Mouse (Mus musculus) right cerebral cortex, postnatal 36 days (tissue): ENCODE measurements at regions not wholly inside any gene's neighbourhood (a gene's known extent, or its start where the extent isn't known, plus 50 kb on each side); places are given as distances from the start of the nearest gene placed in this dataset.
A peak's percentile ranks its signal among the peaks of the same experiment; 100 is the strongest.

Source experiments
- DNase-seq, 2 experiments: peaks; one replicate each; pipeline ENCODE4 v3.0.0; 2022; ENCODE audit warnings: low spot score in 2 of 2, mixed read lengths in 1 of 2

DNA sequence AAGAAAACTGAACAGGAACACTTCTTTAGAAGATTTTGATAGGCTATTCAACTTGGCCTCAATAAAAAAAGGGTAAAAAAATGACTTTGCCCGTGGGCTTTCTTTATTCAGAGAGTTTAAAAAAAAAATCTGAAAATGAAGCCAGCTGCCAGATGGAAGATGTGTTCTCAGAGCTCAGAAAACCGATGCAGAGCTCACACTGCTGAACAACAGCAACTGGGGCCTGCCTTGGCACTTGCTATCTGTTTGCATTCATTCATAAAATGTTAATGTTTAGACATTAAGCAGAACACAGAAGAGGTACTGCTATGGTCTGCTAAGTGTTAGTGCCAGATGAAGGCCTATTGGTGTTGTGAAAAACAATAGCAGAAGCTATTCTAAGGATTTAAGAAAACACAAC, 173.8 kb upstream of the Smc2 start:
- no peak for DNase-seq

DNA sequence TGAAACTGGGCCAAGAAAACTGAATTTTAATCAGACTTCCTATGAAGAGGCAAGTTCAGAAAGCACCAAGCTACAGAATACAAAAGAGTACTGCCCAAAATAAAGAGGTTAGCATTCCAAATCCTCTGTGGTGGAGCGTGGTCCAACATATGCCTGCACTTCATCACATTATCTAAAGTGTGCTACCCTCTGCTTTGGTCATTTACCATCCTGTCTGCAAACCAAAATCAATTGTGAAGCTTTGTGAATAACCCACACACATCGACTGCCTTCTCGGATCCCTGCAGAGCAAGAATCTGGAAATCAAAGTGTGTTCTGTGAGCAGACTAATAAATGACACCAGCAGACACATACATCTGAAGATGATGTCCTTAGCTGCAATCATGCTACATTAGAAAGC, 156.6 kb upstream of the Smc2 start:
- no peak for DNase-seq

DNA sequence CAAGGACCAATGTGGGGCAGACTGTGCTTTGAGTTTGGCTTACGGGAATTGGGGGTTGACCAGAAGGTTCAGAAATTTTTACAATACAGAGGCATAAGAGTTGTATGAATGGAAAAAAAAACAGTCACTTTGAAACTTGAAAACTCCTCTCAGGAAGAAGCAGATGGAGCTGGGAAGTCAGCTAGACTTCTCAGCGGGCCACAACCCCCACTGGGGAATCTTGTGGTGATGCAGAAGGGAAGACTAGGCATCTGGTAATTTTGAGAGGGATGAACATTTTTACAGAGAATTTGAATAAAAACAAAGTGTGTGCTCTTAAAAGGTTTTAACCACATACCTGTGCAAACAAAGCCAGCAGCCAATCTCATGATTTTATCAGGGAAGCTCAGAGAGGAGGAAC, 154.1 kb upstream of the Smc2 start:
- DNase-seq, result peak in 1 of 2 experiments; percentile 2

DNA sequence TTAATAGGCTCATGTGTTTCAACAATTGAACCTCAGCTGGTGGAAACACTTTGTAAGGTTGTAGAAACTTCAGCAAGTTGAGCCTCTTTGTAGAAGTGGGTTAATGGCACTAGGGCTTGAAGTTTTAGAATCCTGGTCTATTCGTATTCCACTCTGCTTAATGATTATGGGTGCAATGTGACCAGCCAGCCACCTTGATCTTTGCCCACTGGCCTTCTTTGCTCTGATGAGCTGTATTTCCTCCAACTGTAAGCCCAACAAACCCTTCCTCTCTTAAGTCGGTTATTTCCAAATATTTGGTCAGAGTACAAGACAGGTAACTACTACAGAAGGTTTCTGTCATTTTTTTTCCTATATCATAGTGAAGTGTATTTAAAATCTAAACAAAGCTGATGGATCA, 145.4 kb upstream of the Smc2 start:
- DNase-seq, result no peak

DNA sequence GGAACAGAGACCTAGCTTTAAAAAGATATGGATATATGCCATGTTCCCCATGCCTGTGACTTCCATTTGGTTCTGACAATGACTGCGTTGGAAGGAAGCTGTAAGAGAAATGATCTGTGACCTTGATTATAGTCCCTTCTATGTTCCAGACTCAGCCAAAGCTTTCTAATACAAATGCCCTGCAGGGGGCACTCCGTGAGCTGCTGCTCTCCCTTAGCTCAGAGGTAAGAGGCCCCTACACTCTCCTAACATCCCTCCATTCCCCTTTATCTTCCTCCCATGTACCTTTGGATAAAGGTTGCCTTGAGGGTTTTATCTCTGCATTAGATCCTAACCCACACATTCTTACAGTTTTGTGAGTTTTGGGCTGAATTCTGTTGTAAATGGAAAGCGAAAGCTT, 139.8 kb upstream of the Smc2 start:
- no peak for DNase-seq

DNA sequence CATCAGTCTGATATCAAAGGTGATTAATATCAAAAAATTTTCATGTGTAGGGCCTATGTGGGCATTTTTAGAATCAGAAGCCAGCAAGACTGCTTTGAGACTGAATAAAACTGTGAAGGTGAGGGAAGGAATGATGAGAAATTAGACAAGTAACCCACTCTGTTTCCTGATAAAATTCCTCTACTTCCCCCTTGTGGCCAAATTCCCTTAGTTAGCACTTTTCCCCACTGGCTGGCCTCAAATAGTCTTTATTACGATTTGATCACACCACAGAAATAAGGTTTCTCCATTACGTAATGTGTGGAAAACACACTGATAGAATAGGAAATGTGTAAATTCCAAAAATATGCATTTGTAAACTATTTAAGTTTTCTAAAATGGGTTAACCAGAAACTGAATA, 137.4 kb upstream of the Smc2 start:
- no peak for DNase-seq

DNA sequence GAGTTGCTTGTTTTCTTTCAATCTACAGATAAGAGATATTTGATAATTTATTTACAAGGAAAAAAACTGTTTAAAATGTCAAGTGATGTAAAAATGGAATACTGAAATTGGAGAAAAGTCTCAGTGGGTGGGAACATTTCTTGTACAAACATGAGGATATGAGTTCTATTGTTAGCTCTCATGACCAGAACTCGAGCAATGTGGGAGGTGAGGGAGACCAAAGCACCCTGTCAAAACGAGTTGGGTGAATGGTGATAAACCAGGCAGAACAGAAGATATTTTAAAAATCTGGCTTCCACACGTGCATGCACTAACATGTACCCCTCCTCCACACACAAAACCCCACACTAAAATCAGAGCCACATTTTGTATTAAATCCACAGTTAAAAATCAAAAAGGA, 114.7 kb upstream of the Smc2 start:
- DNase-seq, result no peak

DNA sequence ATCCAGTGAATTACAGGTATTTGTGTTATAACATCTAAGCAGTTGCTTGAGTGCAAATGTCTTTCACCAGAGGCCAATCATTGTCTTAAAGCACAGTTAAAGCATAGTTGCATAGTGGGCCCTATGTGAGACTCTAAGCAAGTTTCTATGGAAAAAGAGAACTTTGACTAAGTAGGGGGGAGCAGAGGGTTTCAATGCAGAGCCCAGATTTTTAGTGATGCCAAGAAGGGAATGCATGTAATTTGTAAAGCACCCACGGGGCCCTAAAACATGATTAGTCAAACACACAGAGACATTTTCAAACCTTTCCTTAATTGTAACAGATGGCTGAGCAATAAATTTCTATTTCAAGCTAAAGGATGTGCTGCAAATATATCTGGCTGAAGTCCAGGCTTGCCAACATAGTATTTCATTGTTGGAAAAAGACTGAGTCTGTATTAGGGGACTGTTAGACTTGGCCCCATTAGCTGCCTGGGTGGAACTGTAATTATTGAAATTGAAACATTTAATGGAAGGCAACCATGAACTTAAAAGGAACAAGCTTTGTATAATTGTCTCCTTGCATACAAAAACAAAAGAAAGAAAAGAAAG, 107.6 kb upstream of the Smc2 start:
- no peak for DNase-seq

DNA sequence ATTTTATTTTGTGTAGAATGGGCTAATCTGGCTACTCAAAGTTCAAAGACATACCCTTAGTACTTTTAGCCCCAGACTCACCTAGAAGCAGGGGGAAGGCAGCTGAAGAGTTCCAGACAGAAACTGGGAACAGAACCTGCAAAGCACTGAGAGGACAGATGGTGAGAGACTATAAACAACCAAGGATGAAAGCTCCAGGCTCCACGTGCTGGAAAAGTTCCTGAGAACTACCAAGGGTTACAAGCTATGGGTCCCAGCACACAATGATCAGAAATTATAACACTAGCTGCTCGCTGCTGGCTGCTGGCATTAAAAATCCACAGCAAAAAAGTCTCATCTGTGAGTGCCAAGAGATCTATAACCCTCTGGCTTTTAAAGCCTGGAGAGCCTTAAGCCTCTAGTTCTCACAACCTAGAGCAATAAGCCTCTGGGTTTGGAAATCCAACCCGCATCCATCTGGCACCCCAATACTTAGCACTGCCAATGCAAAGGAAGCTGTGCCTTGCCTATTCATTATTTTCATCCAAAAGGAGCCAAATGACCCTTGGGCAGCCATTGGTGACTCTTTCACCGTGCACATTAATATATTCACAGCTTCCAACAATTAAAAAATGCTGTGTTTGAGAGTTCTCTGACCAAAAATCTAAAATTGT, 102.6 kb upstream of the Smc2 start:
- no peak for DNase-seq

DNA sequence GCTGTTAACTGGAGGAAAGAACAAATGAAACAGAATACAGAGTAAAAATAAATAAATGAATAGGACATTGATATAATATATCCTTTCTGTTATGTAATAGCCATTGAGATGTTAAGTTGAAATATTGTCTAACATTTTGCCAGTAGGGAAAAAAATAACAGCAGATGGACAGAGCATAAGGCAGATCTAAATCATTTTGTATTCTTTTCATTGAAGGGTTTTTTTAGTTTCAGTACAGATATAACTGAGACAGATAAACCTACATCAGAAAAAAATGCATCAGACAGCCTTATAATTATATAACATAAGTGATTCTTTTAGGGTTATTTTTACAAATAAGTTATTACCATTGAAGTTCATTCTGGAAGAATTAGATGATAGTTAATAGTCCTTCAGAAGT, 97.8 kb upstream of the Smc2 start:
- DNase-seq, result no peak

DNA sequence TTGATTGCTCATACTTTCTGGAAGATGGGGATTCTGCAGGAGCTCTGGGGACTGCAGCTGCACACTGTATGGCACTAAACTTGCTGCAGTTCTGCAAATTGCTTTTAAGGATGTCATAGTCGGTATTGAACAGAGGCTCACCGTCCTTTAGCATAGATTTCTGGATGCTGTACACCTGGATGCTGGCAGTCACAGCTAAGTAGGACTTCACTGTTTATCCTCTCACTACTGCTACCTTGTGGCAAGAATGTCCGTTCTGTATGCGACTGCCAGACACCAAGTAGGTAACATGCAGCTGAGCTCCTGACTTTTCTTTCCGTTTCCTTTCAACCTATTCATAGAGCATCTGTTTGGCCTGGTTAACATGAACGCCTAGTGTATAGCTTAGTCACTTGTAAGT, 77.3 kb upstream of the Smc2 start:
- no peak for DNase-seq

DNA sequence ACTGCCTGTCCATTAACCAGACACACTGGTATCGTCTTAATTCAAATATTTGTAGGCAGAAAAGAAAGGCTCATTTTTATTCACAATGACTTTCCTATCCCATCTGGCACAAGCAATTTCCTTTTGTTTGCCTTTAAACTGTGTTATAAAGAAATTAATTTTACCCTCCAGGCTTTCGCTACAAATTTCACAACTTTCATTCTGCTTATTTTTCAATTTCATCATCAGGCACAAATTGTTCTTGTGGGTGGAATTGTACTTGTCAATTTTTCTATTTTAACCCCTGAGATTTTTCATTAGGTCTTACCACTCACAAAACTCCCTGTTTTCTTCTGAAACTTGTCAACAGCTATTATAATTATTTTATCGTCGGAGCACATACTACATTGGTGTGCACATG, 73.2 kb upstream of the Smc2 start:
- no peak for DNase-seq

DNA sequence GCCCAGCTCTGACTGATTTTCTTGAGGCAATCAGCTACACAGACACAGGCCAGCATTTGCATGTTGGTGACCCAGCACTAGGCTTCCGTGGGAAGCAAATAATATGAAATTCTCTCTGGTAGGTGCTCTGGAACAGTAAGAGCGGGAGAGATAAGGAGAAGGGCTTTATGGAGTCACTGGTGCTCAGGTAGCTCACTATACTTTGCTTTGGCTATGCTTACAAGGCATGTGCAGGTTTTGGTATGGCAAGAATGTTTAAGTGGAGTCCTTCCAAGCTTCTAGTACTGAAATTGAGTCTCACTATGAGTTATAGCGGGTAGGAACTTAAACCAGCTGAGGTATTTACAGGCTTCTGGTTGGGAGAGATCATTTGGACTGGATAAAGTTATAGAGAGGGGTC, 70.5 kb upstream of the Smc2 start:
- DNase-seq, result no peak
